Mouse (Mus musculus): ENCODE measurements around the gene Srr. TPM values are rescaled to one million over a fixed set of nuclear protein-coding genes. Genes with fewer than 3 reads are reported as not detected.
A peak's percentile ranks its signal among the peaks of the same experiment; 100 is the strongest.

Srr gene
- polyA plus RNA-seq, 1 experiment from 2014 or later = 45.9 TPM

- no peak overlapping the region for H3K4me2 ChIP-seq (ENCODE audit: low read length)
- DNase-seq (ENCODE audit: low spot score) (peak; percentile 37), ATAC-seq (no peak)
- H3K9me3 ChIP-seq (replicated peaks; ENCODE audit: control insufficient read depth, low read length) = no peaks in the 10 kb centered on the region
- H3K4me3 ChIP-seq (ENCODE audit: low read depth, low read length) = no peak overlapping the region
- peaks cover 45% of the 10 kb centered on the region for H3K36me3 ChIP-seq (ENCODE audit: control insufficient read depth, insufficient read depth, low read length)
- no peaks in the 10 kb centered on the region for H3K4me1 ChIP-seq (ENCODE audit: control insufficient read depth, insufficient read depth, low read length)
- 27% methylated on average over 11 of the region's 11 CpGs for WGBS
- no peak overlapping the region for H3K27ac ChIP-seq (ENCODE audit: low read depth, low read length)
- H3K27me3 ChIP-seq (replicated peaks; ENCODE audit: control insufficient read depth, insufficient read depth, low read length) = no peaks in the 10 kb centered on the region
- H3K9ac ChIP-seq (ENCODE audit: low read length) = no peak overlapping the region
Measured at GRCm38 (mm10) chr11:74863471-74863870, 62.3 kb downstream of the Srr start.

GRCm38 (mm10) chr11:74862129-74862528, 63.6 kb downstream of the Srr start:
- no peak overlapping the region for H3K4me3 ChIP-seq (ENCODE audit: low read depth, low read length)
- 86% methylated on average over 5 of the region's 5 CpGs for WGBS
- no peaks in the 10 kb centered on the region for H3K9me3 ChIP-seq (replicated peaks; ENCODE audit: control insufficient read depth, low read length)
- DNase-seq (ENCODE audit: low spot score) (no peak), ATAC-seq (no peak)
- H3K27me3 ChIP-seq (replicated peaks; ENCODE audit: control insufficient read depth, insufficient read depth, low read length) = no peaks in the 10 kb centered on the region
- H3K36me3 ChIP-seq (ENCODE audit: control insufficient read depth, insufficient read depth, low read length) = peaks cover 44% of the 10 kb centered on the region; the same call in 1 of the 2 replicates
- no peak overlapping the region for H3K9ac ChIP-seq (ENCODE audit: low read length)
- H3K27ac ChIP-seq (ENCODE audit: low read depth, low read length) = no peak overlapping the region
- H3K4me1 ChIP-seq (ENCODE audit: control insufficient read depth, insufficient read depth, low read length) = no peaks in the 10 kb centered on the region
- H3K4me2 ChIP-seq (ENCODE audit: low read length) = no peak overlapping the region

GRCm38 (mm10) chr11:74857756-74858155, 68.0 kb downstream of the Srr start:
- H3K27me3 ChIP-seq (replicated peaks; ENCODE audit: control insufficient read depth, insufficient read depth, low read length) = no peaks in the 10 kb centered on the region
- H3K9ac ChIP-seq (ENCODE audit: low read length) = no peak overlapping the region
- H3K4me2 ChIP-seq (ENCODE audit: low read length) = no peak overlapping the region
- DNase-seq (ENCODE audit: low spot score) (no peak), ATAC-seq (no peak)
- H3K4me3 ChIP-seq (ENCODE audit: low read depth, low read length) = no peak overlapping the region
- H3K36me3 ChIP-seq (ENCODE audit: control insufficient read depth, insufficient read depth, low read length) = peaks cover 38% of the 10 kb centered on the region
- H3K9me3 ChIP-seq (replicated peaks; ENCODE audit: control insufficient read depth, low read length) = no peaks in the 10 kb centered on the region
- H3K27ac ChIP-seq (ENCODE audit: low read depth, low read length) = no peak overlapping the region
- WGBS = 86% methylated on average over 9 of the region's 9 CpGs
- no peaks in the 10 kb centered on the region for H3K4me1 ChIP-seq (ENCODE audit: control insufficient read depth, insufficient read depth, low read length)

Small RNA genes lying within 50 kb of the gene (microRNA-seq; reads per million reads assigned to microRNA genes)
- gene Mir6926 = 0.40 reads per million

Other genes with a start within 250 kb of the Srr start
- gene Pafah1b1, start 201.3 kb downstream of the Srr start, polyA plus RNA-seq (2014; fragmentation: Nextera tagmentation; extraction: Ambion mirVana) = 88.2 and 104 TPM in 2 replicates
- gene Mettl16, start 155.1 kb downstream of the Srr start, polyA plus RNA-seq (2014; fragmentation: Nextera tagmentation; extraction: Ambion mirVana) = 32.1 and 38.8 TPM in 2 replicates
- 6.8 and 7.6 TPM in 2 replicates for gene Mnt, start 95.0 kb downstream of the Srr start, polyA plus RNA-seq (2014; fragmentation: Nextera tagmentation; extraction: Ambion mirVana)
- 8.3 and 10.6 TPM in 2 replicates for gene Sgsm2, start 28.9 kb downstream of the Srr start, polyA plus RNA-seq (2014; fragmentation: Nextera tagmentation; extraction: Ambion mirVana)
- 33.2 and 38.2 TPM in 2 replicates for gene Tsr1, start 27.9 kb downstream of the Srr start, polyA plus RNA-seq (2014; fragmentation: Nextera tagmentation; extraction: Ambion mirVana)
- gene Smg6, start 125 bp downstream of the Srr start, polyA plus RNA-seq (2014; fragmentation: Nextera tagmentation; extraction: Ambion mirVana) = 12.9 and 13.7 TPM in 2 replicates
- 1.3 and 2.0 TPM in 2 replicates for gene Hic1, start 243.6 kb upstream of the Srr start, polyA plus RNA-seq (2014; fragmentation: Nextera tagmentation; extraction: Ambion mirVana)

All from forebrain, embryonic 14.5 days (tissue).